Mouse (Mus musculus) kidney, adult 10 weeks (tissue): Measurements from ENCODE around the gene Rbmx. TPM values are rescaled to one million over a fixed set of nuclear protein-coding genes. Genes with fewer than 3 reads are reported as not detected.

ENCODE experiments used
- polyA plus RNA-seq: library from polyadenylated mRNA; stranded (reverse); fragments of 350-450 nt; fragmentation: Illumina TruSeq; extraction: RNeasy Lipid Tissue Mini Kit (QIAGEN cat#74804); gene quantifications from one replicate; pipeline ENCODE4 v1.2.3, GENCODE M21; 2014; ENCODE audit warnings: low read depth, low replicate concordance

Rbmx gene
- 61.9 TPM for polyA plus RNA-seq

DNA sequence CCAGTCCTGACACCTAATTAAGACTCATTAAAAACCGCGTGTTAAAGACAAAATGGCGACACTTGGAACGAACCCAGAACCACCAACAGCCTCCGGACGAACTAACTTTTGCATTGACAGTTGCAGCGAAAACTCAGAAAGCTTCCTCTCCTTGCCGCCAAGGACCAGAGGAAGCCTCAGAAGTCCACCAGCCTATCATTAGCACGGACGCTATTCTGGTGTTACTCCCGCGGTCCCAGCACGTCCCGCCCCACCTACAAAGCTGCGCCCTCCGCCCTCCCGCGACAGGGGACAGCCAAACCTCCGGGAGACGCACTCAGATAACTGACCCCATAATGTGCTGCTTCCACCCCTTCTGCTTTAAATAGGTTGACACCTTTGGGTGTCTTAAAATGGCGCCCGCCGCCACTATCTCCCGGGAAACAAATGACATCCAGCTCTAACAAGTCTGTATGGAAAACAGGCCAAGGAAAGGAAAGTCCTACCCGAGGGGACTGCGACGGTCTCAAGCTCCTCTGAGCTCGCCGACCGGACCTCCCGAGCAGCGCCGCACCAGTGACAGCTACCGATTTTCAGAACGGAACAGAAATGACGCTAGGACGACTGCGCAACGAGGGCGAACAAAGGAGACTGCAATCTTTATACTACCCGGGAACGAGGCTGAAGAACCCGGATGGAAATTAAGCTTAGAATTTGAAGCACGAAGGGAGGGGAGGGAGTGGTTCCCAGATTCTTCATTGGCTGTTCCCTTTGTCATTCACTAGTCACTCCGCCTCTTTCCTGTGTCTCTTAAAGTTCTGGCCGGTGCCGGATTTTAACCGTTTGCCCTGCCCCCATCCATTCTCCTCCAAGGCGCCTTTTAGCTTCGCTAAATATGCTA is at the start of gene Rbmx:
Gene Rbmx, minus strand, starts transcription at position 670 of the 880 bp plus-strand sequence.

DNA sequence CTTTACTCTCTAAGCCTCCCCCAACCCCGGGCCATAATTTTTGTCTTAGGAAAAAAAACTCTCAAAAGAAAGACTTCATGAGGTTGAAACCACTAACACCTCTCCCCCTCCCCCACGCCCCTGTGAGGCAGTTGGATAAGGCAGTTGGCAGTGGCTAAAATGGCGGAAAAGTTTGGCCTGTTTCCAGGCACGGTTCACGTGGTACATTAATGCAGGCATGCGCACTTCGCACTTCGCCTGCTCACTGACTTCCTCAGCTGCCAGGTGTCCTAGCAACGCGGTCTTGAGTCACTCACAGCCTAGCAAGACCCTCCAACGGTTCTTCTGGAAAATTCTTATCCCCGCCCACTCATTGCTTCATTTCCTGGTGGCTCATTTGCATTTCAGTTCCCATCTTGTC is 15.9 kb upstream of the Rbmx start, which contains the start of gene Gm364:
Gene Gm364, plus strand, starts transcription at position 386 of the 400 bp plus-strand sequence.

DNA sequence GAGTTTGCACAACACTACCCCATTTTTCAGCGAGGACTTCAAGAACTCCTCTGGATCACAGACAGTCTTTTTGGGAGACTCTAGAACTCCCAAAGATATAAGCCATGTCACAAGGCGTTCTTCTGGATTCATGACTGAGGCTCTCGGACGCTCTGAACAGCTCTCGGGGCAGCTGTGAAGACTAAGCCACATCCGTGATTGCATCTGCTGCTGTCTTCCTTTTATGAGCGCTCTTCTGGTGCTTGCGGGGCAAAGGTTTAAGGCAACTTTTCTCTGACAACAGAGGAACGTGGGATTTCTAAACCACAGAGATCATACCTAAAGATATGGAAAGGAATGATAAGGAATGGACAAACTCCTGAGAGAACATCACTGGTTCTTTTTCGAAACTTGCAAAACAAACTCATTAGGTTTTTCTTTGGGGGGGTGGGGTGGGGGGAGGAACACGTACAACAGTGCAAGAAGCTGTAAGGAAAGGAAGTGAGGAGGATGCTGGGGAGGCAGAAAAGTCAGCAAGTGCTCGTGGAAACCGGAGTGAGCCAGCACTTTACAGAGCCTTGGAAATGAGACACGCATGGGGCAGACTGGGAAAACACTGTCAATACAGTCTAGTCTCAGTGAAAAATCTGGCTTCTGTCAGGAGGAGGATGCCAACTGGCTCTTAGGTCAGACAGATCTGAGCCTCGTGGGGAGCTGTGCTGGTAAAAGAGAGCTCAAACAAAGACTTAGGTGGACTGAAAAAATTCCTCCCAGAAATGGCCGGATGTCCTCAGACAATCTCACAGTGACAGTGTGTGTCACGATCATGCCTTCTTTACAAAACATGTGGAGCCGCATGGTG is 54.2 kb downstream of the Rbmx start, which contains the start of gene Arhgef6:
Gene Arhgef6, minus strand, starts transcription at position 359 of the 841 bp plus-strand sequence.

Other genes starting within 250 kb of the Rbmx start
- gene Cd40lg, start 180.9 kb downstream of the Rbmx start, polyA plus RNA-seq: not detected
- gene Arhgef6, start 54.3 kb downstream of the Rbmx start, polyA plus RNA-seq: 32.0 TPM
- gene Gm364, start 16.1 kb upstream of the Rbmx start, polyA plus RNA-seq: not detected
- not detected for gene Gpr101, start 110.7 kb upstream of the Rbmx start, polyA plus RNA-seq